Mouse (Mus musculus): ENCODE measurements around the gene Mri1.

Mri1 gene

GRCm38 (mm10) chr8:84256822-84257610, at the start of gene Mri1:
Gene Mri1 (minus strand): TSS chr8:84257326.
- DNase-seq (ENCODE audit: low spot score in 2 of 2): peak; percentile 70 to 85

GRCm38 (mm10) chr8:84303951-84304350, 46.8 kb upstream of the Mri1 start:
- no peak for DNase-seq (ENCODE audit: low spot score in 2 of 2)

- no peak for DNase-seq (ENCODE audit: low spot score in 2 of 2)
Observed at GRCm38 (mm10) chr8:84297029-84297785, 40.1 kb upstream of the Mri1 start.

- DNase-seq (ENCODE audit: low spot score in 2 of 2): peak; percentile 25 to 72
Observed at GRCm38 (mm10) chr8:84291688-84292087, 34.6 kb upstream of the Mri1 start.

- DNase-seq (ENCODE audit: low spot score in 2 of 2): no peak
Observed at GRCm38 (mm10) chr8:84291086-84291485, 34.0 kb upstream of the Mri1 start.

- DNase-seq (ENCODE audit: low spot score in 2 of 2): peak in 1 of 2 experiments; percentile 32
Observed at GRCm38 (mm10) chr8:84288892-84289291, 31.8 kb upstream of the Mri1 start.

GRCm38 (mm10) chr8:84285665-84286064, 28.5 kb upstream of the Mri1 start:
- DNase-seq (ENCODE audit: low spot score in 2 of 2): peak in 1 of 2 experiments; percentile 63

- no peak for DNase-seq (ENCODE audit: low spot score in 2 of 2)
Observed at GRCm38 (mm10) chr8:84284608-84285063, 27.5 kb upstream of the Mri1 start.

- DNase-seq (ENCODE audit: low spot score in 2 of 2): no peak
Observed at GRCm38 (mm10) chr8:84280777-84281176, 23.7 kb upstream of the Mri1 start.

GRCm38 (mm10) chr8:84276447-84276846, 19.3 kb upstream of the Mri1 start:
- DNase-seq (ENCODE audit: low spot score in 2 of 2): no peak

- no peak for DNase-seq (ENCODE audit: low spot score in 2 of 2)
Observed at GRCm38 (mm10) chr8:84273968-84274367, 16.8 kb upstream of the Mri1 start.

- DNase-seq (ENCODE audit: low spot score in 2 of 2): no peak
Observed at GRCm38 (mm10) chr8:84272302-84272701, 15.2 kb upstream of the Mri1 start.

- DNase-seq (ENCODE audit: low spot score in 2 of 2): peak; percentile 98 to 100
Observed at GRCm38 (mm10) chr8:84269950-84270773, 13.0 kb upstream of the Mri1 start, which contains the start of gene Ccdc130. Gene Ccdc130 (minus strand): TSS chr8:84270380.

GRCm38 (mm10) chr8:84261098-84261497, 4.0 kb upstream of the Mri1 start:
- DNase-seq (ENCODE audit: low spot score in 2 of 2): no peak

GRCm38 (mm10) chr8:84256458-84256821, 686 bp downstream of the Mri1 start:
- DNase-seq (ENCODE audit: low spot score in 2 of 2): peak in 1 of 2 experiments; percentile 22

- DNase-seq (ENCODE audit: low spot score in 2 of 2): no peak
Observed at GRCm38 (mm10) chr8:84255858-84256257, 1.3 kb downstream of the Mri1 start.

- peak; percentile 78 to 92 for DNase-seq (ENCODE audit: low spot score in 2 of 2)
Observed at GRCm38 (mm10) chr8:84249257-84250170, 7.6 kb downstream of the Mri1 start, which contains the start of gene D8Ertd738e. Gene D8Ertd738e (minus strand): TSS chr8:84249719.

- no peak for DNase-seq (ENCODE audit: low spot score in 2 of 2)
Observed at GRCm38 (mm10) chr8:84241821-84242220, 15.3 kb downstream of the Mri1 start.

- no peak for DNase-seq (ENCODE audit: low spot score in 2 of 2)
Observed at GRCm38 (mm10) chr8:84241167-84241566, 16.0 kb downstream of the Mri1 start.

GRCm38 (mm10) chr8:84237542-84238229, 19.4 kb downstream of the Mri1 start:
- DNase-seq (ENCODE audit: low spot score in 2 of 2): no peak
